Mouse (Mus musculus): Measurements from ENCODE around the gene Ilf3.
"Not testable (repeated sequence)": the region's sequence is repeated elsewhere in the genome, so short reads cannot be mapped to it uniquely, and the experiment has no call there.

DNA sequence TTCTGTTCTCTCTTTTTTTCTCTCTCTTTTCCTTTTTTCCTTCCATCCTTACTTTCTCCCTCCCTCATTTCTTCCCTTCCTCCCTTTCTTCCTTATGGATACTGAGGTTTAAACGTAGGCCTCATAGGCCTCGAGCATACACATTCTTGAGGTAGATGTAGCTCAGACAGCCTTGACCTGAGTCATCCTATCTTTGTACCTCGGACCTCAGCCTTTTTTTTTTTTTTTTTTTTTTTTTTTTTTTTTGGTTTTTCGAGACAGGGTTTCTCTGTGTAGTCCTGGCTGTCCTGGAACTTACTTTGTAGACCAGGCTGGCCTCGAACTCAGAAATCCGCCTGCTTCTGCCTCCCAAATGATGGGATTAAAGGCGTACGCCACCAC lies 44.8 kb upstream of the Ilf3 start:
- not testable (repeated sequence) for TF ChIP-seq CTCF, POLR2A (IDR thresholded peaks at IDR 0.05; ENCODE audit: extremely low read depth, insufficient read depth, low read length)
